Mouse (Mus musculus): ENCODE measurements around the gene Tada2b.

The Tada2b gene

GRCm38 (mm10) chr5:36484171-36484990 lies at the start of gene Tada2b, which contains the start of gene Ccdc96:
Gene Tada2b, minus strand, starts transcription at chr5:36484285.
Gene Ccdc96, plus strand, starts transcription at chr5:36484588.
- DNase-seq (ENCODE audit: low spot score in 2 of 2) = peak; percentile 97 to 99

GRCm38 (mm10) chr5:36530129-36530751 lies 46.2 kb upstream of the Tada2b start:
- peak; percentile 84 to 89 for DNase-seq (ENCODE audit: low spot score in 2 of 2)

- DNase-seq (ENCODE audit: low spot score in 2 of 2) = no peak
These were observed 45.6 kb upstream of the Tada2b start for GRCm38 (mm10) chr5:36529698-36530097.

- DNase-seq (ENCODE audit: low spot score in 2 of 2) = no peak
These were observed 42.8 kb upstream of the Tada2b start for GRCm38 (mm10) chr5:36526921-36527320.

GRCm38 (mm10) chr5:36526274-36526673 lies 42.2 kb upstream of the Tada2b start:
- DNase-seq (ENCODE audit: low spot score in 2 of 2) = no peak

GRCm38 (mm10) chr5:36525216-36525615 lies 41.1 kb upstream of the Tada2b start:
- no peak for DNase-seq (ENCODE audit: low spot score in 2 of 2)

GRCm38 (mm10) chr5:36523219-36523703 lies 39.2 kb upstream of the Tada2b start:
- no peak for DNase-seq (ENCODE audit: low spot score in 2 of 2)

GRCm38 (mm10) chr5:36522782-36523181 lies 38.7 kb upstream of the Tada2b start:
- no peak for DNase-seq (ENCODE audit: low spot score in 2 of 2)

GRCm38 (mm10) chr5:36519751-36520150 lies 35.7 kb upstream of the Tada2b start:
- no peak for DNase-seq (ENCODE audit: low spot score in 2 of 2)

- no peak for DNase-seq (ENCODE audit: low spot score in 2 of 2)
These were observed 33.5 kb upstream of the Tada2b start for GRCm38 (mm10) chr5:36517596-36517995.

- DNase-seq (ENCODE audit: low spot score in 2 of 2) = no peak
These were observed 31.5 kb upstream of the Tada2b start for GRCm38 (mm10) chr5:36515558-36515957.

- DNase-seq (ENCODE audit: low spot score in 2 of 2) = no peak
These were observed 31.0 kb upstream of the Tada2b start for GRCm38 (mm10) chr5:36515126-36515525.

GRCm38 (mm10) chr5:36510956-36511355 lies 26.9 kb upstream of the Tada2b start:
- DNase-seq (ENCODE audit: low spot score in 2 of 2) = no peak

- no peak for DNase-seq (ENCODE audit: low spot score in 2 of 2)
These were observed 24.3 kb upstream of the Tada2b start for GRCm38 (mm10) chr5:36508351-36508750.

GRCm38 (mm10) chr5:36505643-36506042 lies 21.6 kb upstream of the Tada2b start:
- DNase-seq (ENCODE audit: low spot score in 2 of 2) = no peak

- no peak for DNase-seq (ENCODE audit: low spot score in 2 of 2)
These were observed 21.1 kb upstream of the Tada2b start for GRCm38 (mm10) chr5:36505235-36505634.

GRCm38 (mm10) chr5:36494709-36495108 lies 10.6 kb upstream of the Tada2b start:
- DNase-seq (ENCODE audit: low spot score in 2 of 2) = no peak

GRCm38 (mm10) chr5:36493919-36494318 lies 9.8 kb upstream of the Tada2b start:
- no peak for DNase-seq (ENCODE audit: low spot score in 2 of 2)

GRCm38 (mm10) chr5:36489225-36489624 lies 5.1 kb upstream of the Tada2b start:
- DNase-seq (ENCODE audit: low spot score in 2 of 2) = no peak

- no peak for DNase-seq (ENCODE audit: low spot score in 2 of 2)
These were observed 1.2 kb upstream of the Tada2b start for GRCm38 (mm10) chr5:36485306-36485705.

- DNase-seq (ENCODE audit: low spot score in 2 of 2) = peak; percentile 55 to 83
These were observed 633 bp downstream of the Tada2b start for GRCm38 (mm10) chr5:36483203-36484101.

- no peak for DNase-seq (ENCODE audit: low spot score in 2 of 2)
These were observed 3.0 kb downstream of the Tada2b start for GRCm38 (mm10) chr5:36481114-36481513.
